24 mouse cellular contexts compared by ENCODE assay signal in the genomic region with DNA sequence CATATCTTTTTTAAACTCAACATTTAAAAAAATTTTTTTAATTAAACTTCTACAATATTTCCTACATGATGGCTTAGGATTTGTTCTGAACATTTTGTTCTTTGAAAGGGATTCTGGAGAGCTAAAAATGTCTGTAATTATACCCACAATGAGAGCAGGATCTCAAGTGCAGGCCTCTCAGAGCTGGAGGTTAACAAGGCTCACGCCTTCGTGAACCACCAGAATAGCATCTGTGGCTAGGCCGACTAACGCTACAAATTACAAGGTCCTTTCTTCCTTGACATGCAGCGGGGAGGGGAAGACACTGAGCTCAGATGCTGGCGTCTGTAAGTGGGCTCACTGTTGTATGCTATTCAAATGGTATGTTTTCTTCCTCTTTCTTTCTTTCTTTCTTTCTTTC.
DNase-seq lines count a peak whose midpoint lies in the region; TF ChIP-seq lines count a peak whose summit lies in the region.
"Had no signal": no experiment of that assay in that cellular context is flagged by ENCODE, and none has a peak within 500 bp of the region (broad histone marks: within the 10 kb centered on the region; RNA-seq: fewer than 3 reads in every experiment).

No protein-coding gene starts in this region.

- DNase-seq in layer of hippocampus, adult 2 months (ENCODE audit: low spot score in 2 of 2) = no peak
- DNase-seq in layer of hippocampus, adult 9-11 months = no peak
- peak; percentile 31 for DNase-seq in right cerebral cortex, adult 18-20 months
- no peak for DNase-seq in right cerebral cortex, postnatal 10 days (ENCODE audit: low spot score in 2 of 2)
- peak; percentile 49 for DNase-seq in embryo, embryonic 11 days
- no peak for DNase-seq in ovary, postnatal 10 days (ENCODE audit: low spot score)
- DNase-seq: adrenal gland, postnatal 25 days; B cell, adult 2 months; cerebellum, adult 8-10 months; cerebellum, postnatal 25 days; forebrain, postnatal 0 days; gastrocnemius, postnatal 10 days; heart, postnatal 14 days; kidney, adult 11 months; kidney, postnatal 14 days; lung, postnatal 36 days had no signal

- peak overlapping the region; percentile 53; the same call in 1 of the 2 replicates for H3K27ac ChIP-seq in layer of hippocampus, adult 2 months
- H3K27ac ChIP-seq: hindbrain, embryonic 10.5 days; hindbrain, embryonic 15.5 days; limb, embryonic 13.5 days; lung, embryonic 15.5 days; midbrain, embryonic 12.5 days; neural tube, embryonic 13.5 days had no signal

- no peak for TF ChIP-seq CTCF in layer of hippocampus, adult 2 months (conservative IDR thresholded peaks at IDR 0.05)

- no peak overlapping the region for H3K4me3 ChIP-seq in layer of hippocampus, adult 2 months
- H3K4me3 ChIP-seq: hindbrain, embryonic 10.5 days; hindbrain, embryonic 15.5 days; limb, embryonic 13.5 days; lung, embryonic 15.5 days; megakaryocyte, embryonic 14.5 days; midbrain, embryonic 12.5 days; myocyte; neural tube, embryonic 13.5 days had no signal

Comparison
In these comparisons a context has a peak if more than half of its experiments do, and no peak if none do; other contexts are left out.
1. DNase-seq: peak in right cerebral cortex, adult 18-20 months (single experiment) and embryo, embryonic 11 days (single experiment); none in layer of hippocampus, adult 2 months (0 of 2), layer of hippocampus, adult 9-11 months (single experiment), right cerebral cortex, postnatal 10 days (0 of 2) and ovary, postnatal 10 days (single experiment).